9 mouse cellular contexts compared by ENCODE assay signal in genomic region chr12:12725075-12725474, GRCm38 (mm10).
DNase-seq lines count a peak whose midpoint lies in the region; ATAC-seq and TF ChIP-seq lines count a peak whose summit lies in the region.
"Had no signal": no experiment of that assay in that cellular context is flagged by ENCODE, and none has a peak within 500 bp of the region (broad histone marks: within the 10 kb centered on the region; RNA-seq: fewer than 3 reads in every experiment).

No protein-coding gene starts in this region.

- peaks cover 76% of the 10 kb centered on the region for H3K4me1 ChIP-seq in forebrain, embryonic 10.5 days
- peaks cover 5% of the 10 kb centered on the region; the same call in 1 of the 2 replicates for H3K4me1 ChIP-seq in forebrain, postnatal 0 days (ENCODE audit: insufficient read depth)
- H3K4me1 ChIP-seq in ES-E14 (ENCODE audit: control insufficient read depth in 2 of 2, insufficient read depth in 2 of 2, low read length in 2 of 2, poor library complexity in 1 of 2): peaks cover 0 to 2% of the 10 kb centered on the region in 2 experiments; a peak in 1 of 4 replicates
- H3K4me1 ChIP-seq in forebrain, embryonic 15.5 days: peaks cover 35% of the 10 kb centered on the region
- peaks cover 36% of the 10 kb centered on the region for H3K4me1 ChIP-seq in midbrain, embryonic 13.5 days (replicated peaks)

- in situ Hi-C loops in ES-E14 (cut with MboI; ENCODE audit: low sequenced_read_pairs in 2 of 2, unreplicated experiment in 2 of 2): no loop called here

- H3K9ac ChIP-seq in forebrain, postnatal 0 days: no peak overlapping the region
- no peak overlapping the region for H3K9ac ChIP-seq in ES-E14 (ENCODE audit: insufficient read depth, low read depth, low read length, poor library complexity, severe bottlenecking)
- H3K9ac ChIP-seq in forebrain, embryonic 15.5 days (replicated peaks): no peak overlapping the region; the same call in 1 of the 2 replicates
- peak overlapping the region; percentile 12; the same call in 1 of the 2 replicates for H3K9ac ChIP-seq in midbrain, embryonic 13.5 days (replicated peaks)

- no peak overlapping the region for H3K4me2 ChIP-seq in forebrain, postnatal 0 days (ENCODE audit: low read depth)
- 0 out of 2 replicates have a peak overlapping the region, but pooled peaks have one; percentile 5 for H3K4me2 ChIP-seq in forebrain, embryonic 15.5 days (replicated peaks)
- H3K4me2 ChIP-seq in midbrain, embryonic 13.5 days (replicated peaks): peak overlapping the region; percentile 37

- no peak; the same call in 1 of the 2 replicates for TF ChIP-seq CTCF in forebrain, postnatal 0 days (IDR thresholded peaks at IDR 0.05; ENCODE audit: low read depth)

- DNase-seq in forebrain, embryonic 10.5 days (ENCODE audit: extremely low spot score, low spot score): peak; percentile 88
- no peak for DNase-seq in forebrain, postnatal 0 days
- no peak for DNase-seq in ES-E14 (ENCODE audit: low read depth, low spot score)
- no peak for DNase-seq in B cell, adult 2 months
- DNase-seq in adrenal gland, adult (ENCODE audit: inconsistent age in 2 of 2, low spot score in 1 of 2): no peak
- DNase-seq in cerebellum, postnatal 36 days: no peak

- peak overlapping the region; percentile 36 for H3K4me3 ChIP-seq in forebrain, embryonic 10.5 days
- no peak overlapping the region for H3K4me3 ChIP-seq in forebrain, postnatal 0 days (ENCODE audit: low read depth, low read length)
- H3K4me3 ChIP-seq in ES-E14 (ENCODE audit: insufficient read depth in 1 of 2, low read depth in 1 of 2, low read length in 2 of 2, poor library complexity in 1 of 2, severe bottlenecking in 1 of 2): peak overlapping the region; percentile 36 to 42; a peak in 2 of 4 replicates
- no peak overlapping the region for H3K4me3 ChIP-seq in forebrain, embryonic 15.5 days
- H3K4me3 ChIP-seq in midbrain, embryonic 13.5 days (replicated peaks): no peak overlapping the region

- H3K27me3 ChIP-seq in forebrain, embryonic 10.5 days (ENCODE audit: poor library complexity, severe bottlenecking): peaks cover 35% of the 10 kb centered on the region
- H3K27me3 ChIP-seq in forebrain, postnatal 0 days (ENCODE audit: insufficient read depth, low read length): no peaks in the 10 kb centered on the region
- no peaks in the 10 kb centered on the region for H3K27me3 ChIP-seq in forebrain, embryonic 15.5 days
- peaks cover 12% of the 10 kb centered on the region; the same call in 1 of the 2 replicates for H3K27me3 ChIP-seq in midbrain, embryonic 13.5 days

- 2% methylated on average over 13 of the region's 13 CpGs for WGBS in forebrain, embryonic 10.5 days
- 10% methylated on average over 13 of the region's 13 CpGs for WGBS in forebrain, postnatal 0 days
- 4% methylated on average over 13 of the region's 13 CpGs for WGBS in forebrain, embryonic 15.5 days
- 3% methylated on average over 13 of the region's 13 CpGs for WGBS in midbrain, embryonic 13.5 days

- H3K27ac ChIP-seq in forebrain, embryonic 10.5 days: peak overlapping the region; percentile 88
- no peak overlapping the region for H3K27ac ChIP-seq in forebrain, postnatal 0 days (ENCODE audit: low read depth, low read length)
- no peak overlapping the region for H3K27ac ChIP-seq in ES-E14 (ENCODE audit: insufficient read depth, low read depth, low read length, poor library complexity, severe bottlenecking)
- H3K27ac ChIP-seq in forebrain, embryonic 15.5 days (replicated peaks): 0 out of 2 replicates have a peak overlapping the region, but pooled peaks have one; percentile 15
- H3K27ac ChIP-seq in midbrain, embryonic 13.5 days: peak overlapping the region; percentile 74

- no peaks in the 10 kb centered on the region for H3K36me3 ChIP-seq in forebrain, embryonic 10.5 days (replicated peaks)
- no peaks in the 10 kb centered on the region for H3K36me3 ChIP-seq in forebrain, postnatal 0 days (ENCODE audit: insufficient read depth)
- no peaks in the 10 kb centered on the region for H3K36me3 ChIP-seq in ES-E14 (ENCODE audit: control insufficient read depth, insufficient read depth, low read length, poor library complexity, severe bottlenecking)
- H3K36me3 ChIP-seq in forebrain, embryonic 15.5 days: no peaks in the 10 kb centered on the region
- H3K36me3 ChIP-seq in midbrain, embryonic 13.5 days: no peaks in the 10 kb centered on the region

- ATAC-seq in forebrain, postnatal 0 days: no peak
- ATAC-seq in forebrain, embryonic 15.5 days (replicated peaks): peak; percentile 49
- peak; percentile 38; the same call in 1 of the 2 replicates for ATAC-seq in midbrain, embryonic 13.5 days
- ATAC-seq: inflammation-experienced regulatory T-cells, adult 6 months had no signal

- peaks cover 4% of the 10 kb centered on the region; the same call in 1 of the 2 replicates for H3K9me3 ChIP-seq in forebrain, embryonic 10.5 days
- no peaks in the 10 kb centered on the region for H3K9me3 ChIP-seq in forebrain, postnatal 0 days (ENCODE audit: low read length)
- no peaks in the 10 kb centered on the region for H3K9me3 ChIP-seq in ES-E14 (ENCODE audit: control insufficient read depth, insufficient read depth, low read depth, low read length)
- H3K9me3 ChIP-seq in forebrain, embryonic 15.5 days: no peaks in the 10 kb centered on the region
- H3K9me3 ChIP-seq in midbrain, embryonic 13.5 days: no peaks in the 10 kb centered on the region

TF ChIP-seq in ES-E14, 5 proteins besides CTCF, POLR2A, EP300 and RAD21:
- TF ChIP-seq CHD2 (IDR thresholded peaks at IDR 0.05; ENCODE audit: low read depth, low read length): no peak
- no peak for TF ChIP-seq ZNF384 (IDR thresholded peaks at IDR 0.05; ENCODE audit: low read depth, low read length)
- no peak for TF ChIP-seq ZC3H11A (IDR thresholded peaks at IDR 0.05; ENCODE audit: borderline replicate concordance, low read depth, low read length)
- TF ChIP-seq HCFC1 (IDR thresholded peaks at IDR 0.05; ENCODE audit: borderline replicate concordance, insufficient read depth, low read length): no peak
- TF ChIP-seq MAFK (IDR thresholded peaks at IDR 0.05; ENCODE audit: insufficient read depth, low read depth, low read length): no peak
TF ChIP-seq in ES-E14: peak in this region for 0.

Comparison
In these comparisons a context has a peak if more than half of its experiments do, and no peak if none do; other contexts are left out.
1. H3K27ac ChIP-seq: peak in forebrain, embryonic 10.5 days (single experiment), forebrain, embryonic 15.5 days (single experiment) and midbrain, embryonic 13.5 days (single experiment); none in forebrain, postnatal 0 days (single experiment) and ES-E14 (single experiment).
2. H3K4me3 ChIP-seq: peak in forebrain, embryonic 10.5 days (single experiment) and ES-E14 (2 of 2); none in forebrain, postnatal 0 days (single experiment), forebrain, embryonic 15.5 days (single experiment) and midbrain, embryonic 13.5 days (single experiment).